Mouse (Mus musculus): ENCODE results near the gene Paqr4. TPM values are rescaled to one million over a fixed set of nuclear protein-coding genes. Genes with fewer than 3 reads are reported as not detected.

Paqr4 gene
- polyA plus RNA-seq, 1 experiment from 2014 or later, result 9.0 TPM

DNA sequence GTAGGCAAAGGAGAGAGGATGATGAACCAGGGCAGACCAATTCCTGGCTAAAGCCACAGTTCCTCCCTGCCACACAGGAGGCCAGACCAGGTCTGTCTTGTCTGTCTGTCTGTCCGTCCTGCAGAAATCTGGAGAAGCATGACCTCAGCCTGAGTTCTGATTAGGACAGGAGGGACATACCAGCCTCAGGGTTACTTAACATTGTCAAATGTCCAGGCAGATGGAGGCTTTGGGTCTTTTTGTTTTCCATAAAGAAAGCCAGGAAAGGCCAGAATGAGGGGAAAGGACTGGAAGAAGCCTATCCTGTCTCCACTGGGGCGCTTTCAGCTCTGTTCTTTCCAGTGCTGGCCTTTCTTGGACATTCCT, 1.8 kb downstream of the Paqr4 start:
- H3K9me3 ChIP-seq (replicated peaks), result 0 out of 2 replicates have a peak, but pooled peaks cover 3% of the 10 kb centered on the region
- WGBS, result 45% methylated on average over 2 of the region's 2 CpGs
- peaks cover 42% of the 10 kb centered on the region for H3K4me1 ChIP-seq
- DNase-seq (ENCODE audit: low spot score), result no peak
- H3K36me3 ChIP-seq, result peaks cover 38% of the 10 kb centered on the region
- peaks cover 85% of the 10 kb centered on the region for H3K27me3 ChIP-seq (ENCODE audit: low read depth, poor library complexity, severe bottlenecking)
- H3K4me3 ChIP-seq, result peak overlapping the region; percentile 71
- no peak overlapping the region for H3K27ac ChIP-seq

DNA sequence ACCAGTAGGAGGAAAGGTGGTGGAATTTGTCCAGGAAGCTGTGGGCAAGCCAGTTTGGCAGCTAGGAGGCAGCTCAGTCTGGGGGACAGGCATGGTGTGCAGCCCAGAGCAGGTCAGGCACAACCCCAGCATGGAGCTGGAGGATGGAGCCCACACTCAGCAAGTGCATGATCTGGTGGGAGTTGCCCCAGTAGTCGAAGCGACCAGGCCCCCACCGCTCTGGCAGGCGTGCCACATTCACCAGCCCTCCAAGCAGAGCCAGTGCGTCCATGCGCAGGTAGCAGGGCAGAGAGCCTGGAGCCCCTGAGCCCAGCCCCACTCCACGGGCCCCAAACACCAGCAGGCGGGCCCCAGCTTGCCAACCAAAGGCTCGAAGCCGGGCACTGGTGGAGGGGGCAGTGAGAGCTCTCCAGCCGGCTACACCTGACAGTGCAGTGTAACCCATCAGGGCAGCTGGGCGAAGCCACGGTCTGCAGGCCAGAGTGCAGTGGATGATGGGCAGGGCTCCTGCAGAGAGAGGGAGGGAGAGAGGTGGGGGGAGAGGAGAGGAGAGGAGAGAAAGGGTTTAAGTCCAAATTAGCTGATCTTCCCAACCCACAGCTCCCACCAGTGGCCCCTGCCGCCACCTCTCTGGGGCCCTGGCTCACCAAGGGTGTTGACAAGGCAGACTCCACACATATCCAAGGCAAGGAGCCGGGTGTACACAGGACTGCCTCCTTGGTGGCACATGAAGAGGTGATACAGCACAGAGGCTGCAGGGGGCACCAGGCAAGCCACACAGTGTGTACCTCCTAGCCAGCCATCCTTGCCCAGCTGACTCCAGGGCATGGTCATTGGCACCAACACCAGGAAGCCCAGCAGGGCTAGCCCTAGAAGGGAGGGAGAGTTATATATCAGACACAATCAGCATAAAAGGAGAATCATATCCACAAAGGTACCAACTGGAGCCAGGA, 2.9 kb downstream of the Paqr4 start:
- Histone ChIP-seq H3K27ac (no peak overlapping the region), H3K4me3 (no peak overlapping the region), H3K4me1 (peaks cover 43% of the 10 kb centered on the region), H3K9me3 (replicated peaks) (0 out of 2 replicates have a peak, but pooled peaks cover 3% of the 10 kb centered on the region), H3K27me3 (ENCODE audit: low read depth, poor library complexity, severe bottlenecking) (peaks cover 75% of the 10 kb centered on the region), H3K36me3 (peaks cover 49% of the 10 kb centered on the region)
- WGBS, result 60% methylated on average over 15 of the region's 15 CpGs
- peak; percentile 36 for DNase-seq (ENCODE audit: low spot score)

DNA sequence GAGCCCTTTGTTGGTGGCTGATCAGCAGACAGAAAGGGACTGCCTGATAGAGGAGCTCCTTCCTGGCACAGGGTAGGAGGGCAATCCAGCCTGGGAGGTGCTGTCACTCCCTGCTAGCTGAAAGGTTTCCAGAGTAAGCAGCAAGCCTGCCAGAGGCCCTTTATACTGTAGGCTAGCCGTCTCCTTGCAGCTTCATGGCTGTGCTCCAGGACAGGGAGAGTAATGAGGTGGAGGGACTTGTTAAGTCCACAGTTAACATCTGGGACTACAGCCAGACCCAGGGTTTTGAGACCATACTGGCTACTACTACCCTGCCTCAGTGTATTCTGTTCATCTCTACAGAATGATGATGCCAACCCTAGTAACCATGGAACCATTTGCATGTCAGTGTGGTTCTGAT, 6.3 kb downstream of the Paqr4 start:
- Histone ChIP-seq H3K36me3 (peaks cover 53% of the 10 kb centered on the region), H3K27ac (no peak overlapping the region), H3K4me1 (peaks cover 17% of the 10 kb centered on the region), H3K4me3 (no peak overlapping the region), H3K27me3 (ENCODE audit: low read depth, poor library complexity, severe bottlenecking) (peaks cover 40% of the 10 kb centered on the region), H3K9me3 (replicated peaks) (0 out of 2 replicates have a peak, but pooled peaks cover 3% of the 10 kb centered on the region)
- 89% methylated on average over 1 of the region's 1 CpGs for WGBS
- no peak for DNase-seq (ENCODE audit: low spot score)

GRCm38 (mm10) chr17:23730441-23730840, 10.2 kb downstream of the Paqr4 start:
- H3K4me3 ChIP-seq, result no peak overlapping the region
- 0 out of 2 replicates have a peak, but pooled peaks cover 1% of the 10 kb centered on the region for H3K27me3 ChIP-seq (ENCODE audit: low read depth, poor library complexity, severe bottlenecking)
- no peak for DNase-seq (ENCODE audit: low spot score)
- H3K9me3 ChIP-seq (replicated peaks), result no peaks in the 10 kb centered on the region
- WGBS, result 70% methylated on average over 1 of the region's 1 CpGs
- no peak overlapping the region for H3K27ac ChIP-seq
- H3K4me1 ChIP-seq, result peaks cover 17% of the 10 kb centered on the region
- H3K36me3 ChIP-seq, result peaks cover 31% of the 10 kb centered on the region

DNA sequence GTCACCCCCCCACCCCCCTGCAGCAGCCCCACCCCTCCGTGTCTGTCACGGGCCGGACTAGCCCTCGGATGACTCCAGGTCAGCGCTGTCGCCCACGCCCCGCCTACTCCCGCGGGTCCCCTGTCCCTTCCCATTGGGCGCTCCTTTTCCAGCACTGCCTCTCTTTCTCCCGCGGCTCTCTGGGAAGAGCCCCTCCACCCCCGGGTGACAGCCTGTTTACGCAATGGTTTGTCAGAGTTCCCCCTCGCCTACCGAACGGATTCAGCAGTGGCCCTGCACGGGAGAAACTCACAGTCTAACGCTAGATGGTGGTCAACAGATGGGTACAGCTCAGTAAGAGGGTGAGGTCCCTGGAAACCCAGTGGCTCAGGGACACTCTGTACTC, 13.9 kb downstream of the Paqr4 start:
- Histone ChIP-seq H3K27ac (peak overlapping the region; percentile 92), H3K36me3 (no peaks in the 10 kb centered on the region), H3K4me1 (peaks cover 16% of the 10 kb centered on the region), H3K9me3 (replicated peaks) (no peaks in the 10 kb centered on the region), H3K4me3 (peak overlapping the region; percentile 89), H3K27me3 (ENCODE audit: low read depth, poor library complexity, severe bottlenecking) (no peaks in the 10 kb centered on the region)
- peak; percentile 85 for DNase-seq (ENCODE audit: low spot score)
- 3% methylated on average over 18 of the region's 20 CpGs for WGBS

DNA sequence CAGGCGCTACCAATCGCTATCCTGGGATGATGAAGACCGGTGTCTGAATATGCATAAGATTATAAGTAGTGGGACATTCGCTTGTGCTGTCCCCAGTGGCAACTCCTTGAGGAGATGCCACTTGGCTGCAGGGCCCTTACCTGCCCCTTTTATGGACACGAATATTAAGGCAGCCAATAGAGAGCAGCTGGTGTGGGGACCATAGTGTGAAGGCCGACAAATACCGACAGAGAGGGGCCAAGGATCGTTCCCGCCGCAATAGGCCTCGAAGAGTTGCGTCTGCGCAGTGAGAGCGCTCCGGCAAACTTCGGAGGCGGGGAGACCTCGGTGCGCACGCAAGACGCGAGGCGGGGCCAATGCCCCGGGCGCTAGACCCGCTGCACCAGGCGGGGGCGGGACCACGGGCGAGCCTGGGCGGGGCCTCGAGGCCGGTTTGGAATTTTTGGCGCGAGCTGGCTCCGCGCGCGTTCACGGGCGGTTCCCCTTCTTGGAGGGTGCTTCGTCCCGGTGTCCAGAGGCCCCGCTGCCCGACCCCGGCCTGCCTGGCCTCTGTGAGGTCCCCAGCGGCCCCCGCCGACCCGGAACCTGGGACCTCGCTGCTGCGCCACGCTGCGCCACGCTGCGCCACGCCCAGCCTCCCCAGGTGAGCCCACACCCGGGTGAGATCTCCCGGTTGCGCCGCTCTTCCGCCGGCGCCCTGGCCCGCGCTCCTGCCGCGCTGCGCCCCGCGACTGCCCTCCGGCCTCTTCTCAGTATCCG, 14.5 kb downstream of the Paqr4 start, which contains the start of gene Pkmyt1:
Gene Pkmyt1 (plus strand): TSS at position 338 of the 759 bp plus-strand sequence.
- H3K36me3 ChIP-seq, result no peaks in the 10 kb centered on the region
- whole genome bisulfite sequencing, result 2% methylated on average over 73 of the region's 73 CpGs
- H3K4me1 ChIP-seq, result peaks cover 16% of the 10 kb centered on the region
- peak within 1 kb of the TSS; percentile 89 for H3K4me3 ChIP-seq
- no peaks in the 10 kb centered on the region for H3K9me3 ChIP-seq (replicated peaks)
- DNase-seq (ENCODE audit: low spot score), result peak; percentile 97
- H3K27me3 ChIP-seq (ENCODE audit: low read depth, poor library complexity, severe bottlenecking), result no peaks in the 10 kb centered on the region
- peak within 1 kb of the TSS; percentile 92 for H3K27ac ChIP-seq

DNA sequence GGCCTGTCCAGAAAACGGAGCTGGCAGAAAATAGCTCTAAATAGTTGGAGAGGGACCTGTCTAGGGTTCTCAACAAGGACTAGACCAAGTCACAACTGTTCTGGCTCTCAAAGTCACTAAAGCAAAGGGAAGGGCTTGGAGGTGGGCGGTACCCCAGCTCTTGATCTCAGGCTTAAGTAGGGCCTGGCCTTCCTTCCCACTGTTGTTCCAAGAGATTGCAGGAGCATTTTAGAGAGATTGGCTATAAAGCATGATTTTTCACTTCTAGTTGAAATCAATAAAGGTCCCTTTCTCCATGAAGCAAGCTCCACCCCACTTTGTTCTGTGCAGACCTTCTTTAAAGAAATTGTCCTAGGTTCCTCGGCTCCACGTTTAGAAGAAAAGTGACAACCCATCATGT, 15.2 kb downstream of the Paqr4 start:
- DNase-seq (ENCODE audit: low spot score), result no peak
- Histone ChIP-seq H3K4me3 (peak overlapping the region; percentile 89), H3K9me3 (replicated peaks) (no peaks in the 10 kb centered on the region), H3K27me3 (ENCODE audit: low read depth, poor library complexity, severe bottlenecking) (peaks cover 4% of the 10 kb centered on the region; the same call in 1 of the 2 replicates), H3K36me3 (no peaks in the 10 kb centered on the region), H3K27ac (peak overlapping the region; percentile 92), H3K4me1 (peaks cover 16% of the 10 kb centered on the region)
- whole genome bisulfite sequencing, result 76% methylated on average over 4 of the region's 4 CpGs

DNA sequence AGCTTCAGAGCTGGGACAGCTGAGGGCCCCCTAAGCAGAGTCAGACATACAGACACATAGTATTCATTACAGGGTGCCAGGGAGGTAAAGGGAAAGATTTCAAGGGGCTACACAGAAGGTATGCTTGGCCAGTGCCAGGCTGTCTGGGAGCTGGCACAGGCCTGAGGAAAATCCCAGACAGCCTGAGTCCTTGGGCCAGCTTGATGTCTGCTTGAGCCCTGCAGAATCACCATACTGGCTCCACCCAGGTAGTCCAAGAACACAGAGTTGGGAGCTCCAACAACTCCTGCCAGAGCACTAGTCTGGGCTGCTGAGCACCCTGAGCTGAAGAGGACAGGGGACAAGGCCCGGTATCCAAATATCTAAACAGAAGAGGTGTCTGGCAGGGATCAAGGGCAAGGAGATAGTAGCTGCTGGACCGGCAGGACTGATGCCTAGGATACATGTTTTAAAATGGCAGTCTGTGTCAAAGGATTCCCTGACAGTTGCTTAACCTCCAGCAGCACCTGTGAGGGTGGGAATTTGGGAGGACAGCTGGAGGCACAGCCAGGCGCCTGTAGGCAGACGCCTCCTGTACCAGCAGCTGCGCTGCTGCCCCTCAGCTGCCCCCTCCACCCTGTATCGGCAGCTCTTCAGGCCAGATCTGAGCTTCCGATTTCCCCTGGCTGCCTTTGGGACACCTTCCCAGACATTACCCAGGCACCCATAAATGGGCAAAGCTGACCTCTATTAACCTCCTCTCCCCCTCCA, 18.1 kb downstream of the Paqr4 start, which contains the start of gene 1520401A03Rik:
Gene 1520401A03Rik (minus strand): TSS at position 408 of the 750 bp plus-strand sequence.
- H3K27ac ChIP-seq, result no peak within 1 kb of the TSS
- WGBS, result 71% methylated on average over 7 of the region's 7 CpGs
- H3K9me3 ChIP-seq (replicated peaks), result no peaks in the 10 kb centered on the region

GRCm38 (mm10) chr17:23721886-23722285, 18.8 kb downstream of the Paqr4 start:
- Histone ChIP-seq H3K36me3 (no peaks in the 10 kb centered on the region), H3K27ac (no peak overlapping the region), H3K4me3 (no peak overlapping the region), H3K9me3 (replicated peaks) (no peaks in the 10 kb centered on the region), H3K27me3 (ENCODE audit: low read depth, poor library complexity, severe bottlenecking) (peaks cover 7% of the 10 kb centered on the region; the same call in 1 of the 2 replicates), H3K4me1 (peaks cover 9% of the 10 kb centered on the region)
- DNase-seq (ENCODE audit: low spot score), result no peak
- 82% methylated on average over 2 of the region's 2 CpGs for WGBS

More for the DNA sequence above, 18.1 kb downstream of the Paqr4 start, which contains the start of gene 1520401A03Rik:
- no peak within 1 kb of the TSS for H3K4me3 ChIP-seq
- H3K27me3 ChIP-seq (ENCODE audit: low read depth, poor library complexity, severe bottlenecking), result peaks cover 7% of the 10 kb centered on the region; the same call in 1 of the 2 replicates
- no peak for DNase-seq (ENCODE audit: low spot score)
- H3K36me3 ChIP-seq, result no peaks in the 10 kb centered on the region
- peaks cover 16% of the 10 kb centered on the region for H3K4me1 ChIP-seq

DNA sequence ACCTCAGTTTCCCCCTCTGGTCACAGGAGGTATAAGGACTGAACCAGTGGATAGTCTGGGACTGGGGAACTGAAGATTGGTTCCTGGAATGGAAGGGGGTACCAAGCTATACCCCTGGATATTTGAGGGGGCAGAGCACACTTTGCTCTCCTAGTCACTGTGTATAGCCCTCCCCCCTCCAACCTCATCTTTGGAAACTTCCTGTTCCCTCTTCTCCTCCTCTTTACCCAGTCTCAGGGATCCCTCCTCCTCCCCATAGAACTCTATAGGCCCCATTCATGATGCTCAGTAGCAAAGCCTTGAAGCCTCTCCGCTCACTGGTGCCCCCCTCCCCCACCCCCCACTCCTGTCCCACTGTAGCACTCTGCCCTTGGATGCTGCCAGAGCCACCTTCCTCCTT, 21.2 kb downstream of the Paqr4 start:
- Histone ChIP-seq H3K4me1 (no peaks in the 10 kb centered on the region), H3K9me3 (replicated peaks) (no peaks in the 10 kb centered on the region), H3K4me3 (no peak overlapping the region), H3K36me3 (no peaks in the 10 kb centered on the region), H3K27me3 (ENCODE audit: low read depth, poor library complexity, severe bottlenecking) (peaks cover 7% of the 10 kb centered on the region; the same call in 1 of the 2 replicates), H3K27ac (no peak overlapping the region)
- 22% methylated on average over 1 of the region's 1 CpGs for WGBS
- no peak for DNase-seq (ENCODE audit: low spot score)

GRCm38 (mm10) chr17:23717003-23717402, 23.7 kb downstream of the Paqr4 start:
- WGBS, result 59% methylated on average over 2 of the region's 2 CpGs
- no peak overlapping the region for H3K27ac ChIP-seq
- no peaks in the 10 kb centered on the region for H3K36me3 ChIP-seq
- DNase-seq (ENCODE audit: low spot score), result no peak
- H3K27me3 ChIP-seq (ENCODE audit: low read depth, poor library complexity, severe bottlenecking), result peaks cover 12% of the 10 kb centered on the region; the same call in 1 of the 2 replicates
- H3K4me1 ChIP-seq, result no peaks in the 10 kb centered on the region
- H3K9me3 ChIP-seq (replicated peaks), result no peaks in the 10 kb centered on the region
- H3K4me3 ChIP-seq, result no peak overlapping the region

- 0% methylated on average over 3 of the region's 3 CpGs for WGBS
- H3K9me3 ChIP-seq (replicated peaks), result no peaks in the 10 kb centered on the region
- DNase-seq (ENCODE audit: low spot score), result peak; percentile 93
- no peak overlapping the region for H3K4me3 ChIP-seq
- peaks cover 10% of the 10 kb centered on the region for H3K4me1 ChIP-seq
- H3K36me3 ChIP-seq, result no peaks in the 10 kb centered on the region
- H3K27me3 ChIP-seq (ENCODE audit: low read depth, poor library complexity, severe bottlenecking), result peaks cover 24% of the 10 kb centered on the region
- no peak overlapping the region for H3K27ac ChIP-seq
These were observed 34.5 kb downstream of the Paqr4 start for GRCm38 (mm10) chr17:23706212-23706611.

Data from limb, embryonic 10.5 days (tissue).